Mouse (Mus musculus) intestine, postnatal 0 days (tissue): ENCODE measurements at regions not wholly inside any gene's neighbourhood (a gene's known extent, or its start where the extent isn't known, plus 50 kb on each side); places are given as distances from the start of the nearest gene placed in this dataset.

Experiments
- ATAC-seq: fragments of 200-750 bp; cut with Nextera tagmentation; 2 replicates; pipeline ENCODE4 v1.8.0; 2017; ENCODE audit warnings: mild to moderate bottlenecking, moderate TSS enrichment, moderate library complexity
- H3K27ac ChIP-seq: fragments of 300-500 bp; sonication (generic); 2 replicates; pipeline ENCODE4 v1.5.1; 2014; ENCODE audit warnings: mild to moderate bottlenecking, low read depth, low read length, moderate library complexity
- H3K27me3 ChIP-seq: fragments of 300-500 bp; sonication (generic); replicated peaks from 2 replicates; pipeline ENCODE4 v1.6.1; 2014; ENCODE audit warnings: low read length, mixed read lengths; ENCODE audit not compliant: control insufficient read depth, insufficient read depth
- H3K36me3 ChIP-seq: fragments of 300-500 bp; sonication (generic); 2 replicates; pipeline ENCODE4 v1.6.1; 2014; ENCODE audit warnings: mild to moderate bottlenecking, moderate library complexity; ENCODE audit not compliant: control insufficient read depth, insufficient read depth
- H3K4me1 ChIP-seq: fragments of 300-500 bp; sonication (generic); replicated peaks from 2 replicates; pipeline ENCODE4 v1.6.1; 2014; ENCODE audit warnings: antibody characterized with exemption, low read length, mixed read lengths; ENCODE audit not compliant: control insufficient read depth, insufficient read depth
- H3K4me2 ChIP-seq: fragments of 300-500 bp; sonication (generic); replicated peaks from 2 replicates; pipeline ENCODE4 v1.6.1; 2014; ENCODE audit warnings: low read depth, mild to moderate bottlenecking, moderate library complexity
- H3K4me3 ChIP-seq: fragments of 300-500 bp; sonication (generic); 2 replicates; pipeline ENCODE4 v1.5.1; 2014; ENCODE audit warnings: low read depth, low read length
- H3K9ac ChIP-seq: fragments of 300-500 bp; sonication (generic); 2 replicates; pipeline ENCODE4 v1.6.1; 2014; ENCODE audit warnings: mild to moderate bottlenecking, low read depth, low read length
- H3K9me3 ChIP-seq: fragments of 300-500 bp; sonication (generic); 2 replicates; pipeline ENCODE4 v1.6.1; 2016; ENCODE audit warnings: mixed run types; ENCODE audit not compliant: control insufficient read depth
- CTCF ChIP-seq: sonication (generic); IDR thresholded peaks from 2 replicates; pipeline ENCODE4 v1.5.1; 2016; ENCODE audit warnings: low read depth, mild to moderate bottlenecking, control low read depth, antibody characterized with exemption, moderate library complexity
- WGBS: fragments of 180-500 bp; shearing (Covaris S2); extraction: QIAGEN DNeasy Blood & Tissue Kit; methylation state at CpG from one replicate; pipeline ENCODE4 v1.1.7; 2014; 5-methylcytosine and 5-hydroxymethylcytosine counted together

DNA sequence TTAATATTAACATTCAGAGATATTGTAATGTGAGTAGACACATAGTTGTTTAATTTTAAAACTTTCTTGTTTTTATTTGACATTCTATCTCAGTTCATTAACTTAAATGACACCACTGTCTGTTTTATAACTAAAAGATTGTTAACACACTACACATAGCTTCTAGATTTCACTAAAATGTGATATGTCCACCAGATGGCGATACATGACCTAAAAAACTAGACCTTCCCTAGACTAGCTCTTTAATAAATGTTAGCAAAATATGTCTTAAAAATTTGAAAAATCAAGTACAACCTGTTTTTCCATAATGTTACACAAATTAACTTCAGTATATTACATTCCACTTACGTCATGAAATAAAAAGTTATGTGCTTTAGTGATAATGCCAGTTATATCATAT lies 1398.8 kb upstream of the Cdh9 start:
- peak; percentile 41 for TF ChIP-seq CTCF
- no peak for ATAC-seq
- no peaks in the 10 kb centered on the region for H3K27me3 ChIP-seq
- no peaks in the 10 kb centered on the region for H3K4me1 ChIP-seq
- H3K4me3 ChIP-seq = no peak overlapping the region
- H3K36me3 ChIP-seq = no peaks in the 10 kb centered on the region
- no peak overlapping the region for H3K4me2 ChIP-seq
- WGBS = 30% methylated on average over 2 of the region's 2 CpGs
- no peak overlapping the region for H3K27ac ChIP-seq
- H3K9me3 ChIP-seq = no peaks in the 10 kb centered on the region
- no peak overlapping the region for H3K9ac ChIP-seq

DNA sequence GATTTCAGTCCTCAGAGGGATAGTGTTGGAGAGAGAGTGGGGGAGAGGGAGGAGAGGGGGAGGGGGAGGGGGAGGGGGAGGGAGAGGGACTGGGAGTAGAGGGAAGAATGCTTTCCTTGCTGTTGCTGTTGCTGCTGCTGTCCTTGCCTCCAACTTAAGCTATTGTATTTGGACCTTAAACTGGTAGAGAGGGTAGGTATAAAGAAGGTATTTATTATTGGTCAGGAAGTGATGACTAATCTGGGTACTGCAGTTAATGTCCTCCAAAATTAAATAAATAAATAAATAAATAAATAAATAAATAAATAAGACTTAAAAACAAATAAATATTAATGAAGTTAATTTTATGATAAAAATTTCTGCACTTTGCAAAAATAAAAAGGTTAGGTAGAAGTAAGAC lies 1396.6 kb upstream of the Cdh9 start:
- Histone ChIP-seq H3K27me3 (no peaks in the 10 kb centered on the region), H3K4me3 (no peak overlapping the region), H3K9me3 (no peaks in the 10 kb centered on the region), H3K4me1 (no peaks in the 10 kb centered on the region), H3K9ac (no peak overlapping the region), H3K36me3 (no peaks in the 10 kb centered on the region), H3K4me2 (no peak overlapping the region), H3K27ac (no peak overlapping the region)
- ATAC-seq = no peak
- no peak for TF ChIP-seq CTCF

- Histone ChIP-seq H3K27me3 (no peaks in the 10 kb centered on the region), H3K4me3 (no peak overlapping the region), H3K27ac (no peak overlapping the region), H3K36me3 (no peaks in the 10 kb centered on the region), H3K4me2 (no peak overlapping the region), H3K4me1 (no peaks in the 10 kb centered on the region), H3K9me3 (no peaks in the 10 kb centered on the region), H3K9ac (no peak overlapping the region)
- no peak for ATAC-seq
- 77% methylated on average over 1 of the region's 1 CpGs for WGBS
- TF ChIP-seq CTCF = no peak
These were observed 1366.7 kb upstream of the Cdh9 start for GRCm38 (mm10) chr15:15361841-15362240.

DNA sequence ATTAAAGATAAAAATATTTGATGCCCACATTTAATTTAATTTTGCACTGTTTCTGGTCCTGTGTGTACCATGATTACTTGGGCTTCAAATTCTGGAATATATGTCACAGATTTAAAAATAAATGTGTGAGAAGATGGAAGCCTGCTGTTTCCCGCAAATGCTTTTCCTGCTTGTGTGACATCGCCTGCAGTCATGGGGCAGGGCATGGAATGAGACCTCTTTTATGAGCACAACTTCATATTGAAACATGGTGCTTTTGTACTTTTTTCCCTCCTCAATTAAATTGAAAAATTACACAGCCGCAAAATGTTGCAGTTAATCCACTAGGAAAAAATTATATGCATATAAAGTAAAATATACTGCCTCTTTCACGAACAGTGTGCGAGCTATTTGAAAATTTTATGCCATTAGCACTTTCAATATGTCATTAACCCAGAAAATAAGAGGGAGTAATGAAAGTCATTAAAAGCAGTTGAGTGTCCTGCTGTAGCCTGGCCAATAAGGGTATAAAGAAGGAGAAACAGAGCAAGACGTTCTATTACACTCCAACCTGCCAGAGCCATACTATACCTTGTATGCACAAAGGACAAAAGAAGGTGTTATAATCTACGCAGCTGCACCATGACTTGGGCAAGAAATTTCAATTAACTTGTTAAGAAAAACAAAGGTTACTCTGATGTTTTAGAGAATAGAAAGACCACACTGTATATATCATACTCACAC lies 1336.1 kb upstream of the Cdh9 start:
- ATAC-seq = no peak
- Histone ChIP-seq H3K36me3 (no peaks in the 10 kb centered on the region), H3K9me3 (no peaks in the 10 kb centered on the region), H3K4me2 (no peak overlapping the region), H3K27ac (no peak overlapping the region), H3K27me3 (no peaks in the 10 kb centered on the region), H3K4me3 (no peak overlapping the region), H3K4me1 (no peaks in the 10 kb centered on the region), H3K9ac (no peak overlapping the region)
- 92% methylated on average over 7 of the region's 7 CpGs for WGBS
- TF ChIP-seq CTCF = no peak
